Mouse (Mus musculus) embryonic facial prominence, embryonic 11.5 days (tissue): Measurements from ENCODE around the gene Nfib. TPM values are rescaled to one million over a fixed set of nuclear protein-coding genes. Genes with fewer than 3 reads are reported as not detected.
A peak's percentile ranks its signal among the peaks of the same experiment; 100 is the strongest.

Source experiments
- ATAC-seq: fragments of 200-750 bp; cut with Nextera tagmentation; replicated peaks from 2 replicates; pipeline ENCODE4 v1.8.0; 2017; ENCODE audit warnings: low read depth; ENCODE audit not compliant: insufficient number of reproducible peaks, low FRiP score, low TSS enrichment
- DNase-seq: peaks from one replicate; pipeline ENCODE4 v3.0.0-alpha.2; 2015; ENCODE audit warnings: low spot score
- H3K27ac ChIP-seq: fragments of 300-500 bp; sonication (generic); replicated peaks from 2 replicates; pipeline ENCODE4 v1.5.1; 2014; ENCODE audit warnings: mild to moderate bottlenecking, low read depth, low read length, control low read depth
- H3K27me3 ChIP-seq: fragments of 300-500 bp; sonication (generic); 2 replicates; pipeline ENCODE4 v1.6.1; 2014; ENCODE audit warnings: mild to moderate bottlenecking, low read length, moderate library complexity, mixed read lengths; ENCODE audit not compliant: control insufficient read depth, insufficient read depth
- H3K36me3 ChIP-seq: fragments of 300-500 bp; sonication (generic); replicated peaks from 2 replicates; pipeline ENCODE4 v1.6.1; 2014; ENCODE audit warnings: low read depth, mild to moderate bottlenecking, low read length, moderate library complexity, mixed read lengths; ENCODE audit not compliant: control insufficient read depth, insufficient read depth
- H3K4me1 ChIP-seq: fragments of 300-500 bp; sonication (generic); 2 replicates; pipeline ENCODE4 v1.6.1; 2014; ENCODE audit warnings: low read length, mixed read lengths; ENCODE audit not compliant: control insufficient read depth, insufficient read depth
- H3K4me2 ChIP-seq: fragments of 300-500 bp; sonication (generic); 2 replicates; pipeline ENCODE4 v1.6.1; 2014; ENCODE audit warnings: low read depth, mild to moderate bottlenecking, control low read depth, low read length, moderate library complexity
- H3K4me3 ChIP-seq: fragments of 300-500 bp; sonication (generic); 2 replicates; pipeline ENCODE4 v1.5.1; 2014; ENCODE audit warnings: low read depth, low read length, control low read depth
- H3K9ac ChIP-seq: fragments of 300-500 bp; sonication (generic); replicated peaks from 2 replicates; pipeline ENCODE4 v1.6.1; 2014; ENCODE audit warnings: mild to moderate bottlenecking, control low read depth, low read length
- H3K9me3 ChIP-seq: fragments of 300-500 bp; sonication (generic); replicated peaks from 2 replicates; pipeline ENCODE4 v1.6.1; 2016; ENCODE audit warnings: mild to moderate bottlenecking, low read length, inconsistent platforms, mixed read lengths; ENCODE audit not compliant: control insufficient read depth
- WGBS: fragments of 180-500 bp; shearing (Covaris S2); extraction: QIAGEN DNeasy Blood & Tissue Kit; methylation state at CpG from one replicate; pipeline ENCODE4 v1.1.7; 2014; 5-methylcytosine and 5-hydroxymethylcytosine counted together
- polyA plus RNA-seq: library from polyadenylated mRNA; unstranded; fragments of >200 nt; fragmentation: Nextera tagmentation; extraction: Ambion mirVana; gene quantifications from 2 replicates; pipeline ENCODE4 v1.2.1, GENCODE M21; 2014

Gene Nfib
- polyA plus RNA-seq, 1 experiment from 2014 or later: 30.9 TPM

GRCm38 (mm10) chr4:82607266-82607665, 98.3 kb downstream of the Nfib start:
- DNase-seq (no peak), ATAC-seq (no peak)
- no peaks in the 10 kb centered on the region for H3K36me3 ChIP-seq
- no peaks in the 10 kb centered on the region for H3K27me3 ChIP-seq
- no peak overlapping the region for H3K9ac ChIP-seq
- no peaks in the 10 kb centered on the region; the same call in 1 of the 2 replicates for H3K4me1 ChIP-seq
- H3K9me3 ChIP-seq: no peaks in the 10 kb centered on the region
- 86% methylated on average over 4 of the region's 4 CpGs for WGBS
- no peak overlapping the region for H3K4me2 ChIP-seq
- no peak overlapping the region for H3K4me3 ChIP-seq
- H3K27ac ChIP-seq: no peak overlapping the region

DNA sequence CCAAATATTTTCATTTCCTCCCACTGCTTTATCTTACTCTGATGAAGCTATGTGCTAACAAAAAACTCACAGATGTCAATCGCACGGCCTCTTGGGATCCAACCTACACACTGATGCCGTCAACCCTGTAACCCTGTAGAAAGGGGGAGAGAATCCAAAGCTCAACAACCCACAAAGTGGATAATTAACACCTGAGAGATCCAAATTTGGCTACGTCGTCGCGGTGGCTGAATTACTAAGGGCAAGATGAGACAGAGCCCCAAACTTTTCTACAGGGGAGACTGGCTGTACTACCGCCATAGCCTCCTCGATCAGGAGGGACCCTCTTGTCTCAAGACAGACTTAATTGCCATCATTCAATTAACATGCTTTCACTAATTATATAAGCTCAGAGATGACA, 99.2 kb downstream of the Nfib start:
- ATAC-seq (no peak), DNase-seq (no peak)
- 81% methylated on average over 9 of the region's 9 CpGs for WGBS

GRCm38 (mm10) chr4:82605034-82605784, 100.3 kb downstream of the Nfib start:
- ATAC-seq: no peak

More for the DNA sequence above, 99.2 kb downstream of the Nfib start:
- no peak overlapping the region for H3K4me3 ChIP-seq
- no peak overlapping the region for H3K27ac ChIP-seq
- no peak overlapping the region for H3K9ac ChIP-seq
- no peaks in the 10 kb centered on the region; the same call in 1 of the 2 replicates for H3K4me1 ChIP-seq
- H3K4me2 ChIP-seq: no peak overlapping the region
- no peaks in the 10 kb centered on the region for H3K27me3 ChIP-seq
- H3K36me3 ChIP-seq: no peaks in the 10 kb centered on the region
- no peaks in the 10 kb centered on the region for H3K9me3 ChIP-seq

DNA sequence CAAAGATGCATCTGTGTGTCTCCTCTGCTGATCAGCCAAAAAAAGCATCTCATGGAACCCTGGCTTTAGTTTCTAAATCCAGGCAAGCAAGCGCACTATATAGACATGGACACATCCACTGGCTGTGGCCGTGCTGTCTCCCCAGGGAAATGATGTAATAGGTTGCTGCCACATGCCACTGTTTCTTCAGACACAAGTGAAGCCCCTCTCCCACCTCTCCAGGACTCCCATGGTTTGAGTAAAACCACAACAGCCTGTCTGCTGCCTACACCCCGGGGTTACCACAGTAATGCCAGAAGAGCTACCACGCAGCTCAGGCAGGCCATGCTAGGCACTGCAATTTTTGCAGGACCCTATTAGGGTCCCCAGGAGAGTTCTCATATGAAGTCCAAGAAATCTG, 101.0 kb downstream of the Nfib start:
- no peak overlapping the region for H3K27ac ChIP-seq
- no peak overlapping the region for H3K4me3 ChIP-seq
- no peak for DNase-seq
- 62% methylated on average over 4 of the region's 4 CpGs for WGBS
- no peaks in the 10 kb centered on the region; the same call in 1 of the 2 replicates for H3K4me1 ChIP-seq
- no peak overlapping the region for H3K9ac ChIP-seq
- no peaks in the 10 kb centered on the region for H3K27me3 ChIP-seq
- H3K9me3 ChIP-seq: no peaks in the 10 kb centered on the region
- no peak for ATAC-seq
- no peaks in the 10 kb centered on the region for H3K36me3 ChIP-seq
- no peak overlapping the region for H3K4me2 ChIP-seq

More at GRCm38 (mm10) chr4:82605034-82605784, 100.3 kb downstream of the Nfib start:
- Histone ChIP-seq H3K9ac (no peak overlapping the region), H3K36me3 (no peaks in the 10 kb centered on the region), H3K9me3 (no peaks in the 10 kb centered on the region), H3K27ac (no peak overlapping the region), H3K4me2 (no peak overlapping the region), H3K4me3 (no peak overlapping the region), H3K27me3 (no peaks in the 10 kb centered on the region), H3K4me1 (no peaks in the 10 kb centered on the region; the same call in 1 of the 2 replicates)
- DNase-seq: no peak
- WGBS: 70% methylated on average over 14 of the region's 14 CpGs

GRCm38 (mm10) chr4:82600636-82601035, 104.9 kb downstream of the Nfib start:
- Histone ChIP-seq H3K36me3 (no peaks in the 10 kb centered on the region), H3K9me3 (no peaks in the 10 kb centered on the region), H3K27ac (no peak overlapping the region), H3K4me2 (no peak overlapping the region), H3K4me1 (no peaks in the 10 kb centered on the region; the same call in 1 of the 2 replicates), H3K4me3 (no peak overlapping the region), H3K9ac (no peak overlapping the region), H3K27me3 (no peaks in the 10 kb centered on the region)
- WGBS: 83% methylated on average over 1 of the region's 1 CpGs
- ATAC-seq: no peak
- no peak for DNase-seq

GRCm38 (mm10) chr4:82598436-82598835, 107.1 kb downstream of the Nfib start:
- peak; percentile 58 for DNase-seq
- Histone ChIP-seq H3K4me1 (no peaks in the 10 kb centered on the region), H3K9ac (no peak overlapping the region), H3K9me3 (no peaks in the 10 kb centered on the region), H3K27me3 (no peaks in the 10 kb centered on the region), H3K4me3 (no peak overlapping the region), H3K27ac (no peak overlapping the region), H3K36me3 (no peaks in the 10 kb centered on the region), H3K4me2 (no peak overlapping the region)
- 37% methylated on average over 4 of the region's 4 CpGs for WGBS
- no peak for ATAC-seq

GRCm38 (mm10) chr4:82593681-82594666, 111.6 kb downstream of the Nfib start:
- ATAC-seq (no peak), DNase-seq (no peak)
- WGBS: 78% methylated on average over 10 of the region's 10 CpGs
- H3K4me3 ChIP-seq: no peak overlapping the region
- H3K27ac ChIP-seq: no peak overlapping the region
- no peaks in the 10 kb centered on the region for H3K4me1 ChIP-seq
- no peak overlapping the region for H3K9ac ChIP-seq
- no peaks in the 10 kb centered on the region for H3K36me3 ChIP-seq
- no peak overlapping the region for H3K4me2 ChIP-seq
- H3K9me3 ChIP-seq: no peaks in the 10 kb centered on the region
- no peaks in the 10 kb centered on the region for H3K27me3 ChIP-seq
